Mouse (Mus musculus) bone marrow macrophage, adult 2 months (primary cell): ENCODE measurements around the gene Entr1.

ENCODE experiments used
- CTCF ChIP-seq: IDR thresholded peaks from 2 replicates; pipeline ENCODE4 v1.5.1; 2012; ENCODE audit warnings: low read depth, mild to moderate bottlenecking, low read length, moderate library complexity
- POLR2A ChIP-seq: IDR thresholded peaks from 2 replicates; pipeline ENCODE4 v1.6.1; 2012; ENCODE audit warnings: mild to moderate bottlenecking, low read depth, low read length, borderline replicate concordance

DNA sequence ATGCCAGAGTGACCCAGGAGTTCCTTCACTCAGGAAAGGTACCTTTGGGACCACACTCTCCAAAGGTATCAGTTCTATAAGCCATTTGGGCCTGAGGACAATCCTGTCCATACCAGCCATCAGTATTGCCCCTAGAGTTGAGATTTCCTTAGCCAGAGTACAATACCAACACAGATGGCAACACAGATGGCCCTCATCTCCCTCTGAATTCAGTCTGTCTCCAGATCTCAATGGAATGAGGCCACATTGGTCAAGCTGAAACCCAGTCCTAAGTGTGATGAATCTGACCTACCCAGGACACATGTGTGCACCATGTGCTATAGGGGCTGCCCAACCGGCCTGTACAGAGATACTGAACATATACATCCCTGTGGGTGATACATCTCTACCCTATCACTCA lies 13.1 kb upstream of the Entr1 start:
- TF ChIP-seq CTCF = no peak
- no peak for TF ChIP-seq POLR2A
